Mouse (Mus musculus): ENCODE data around the gene Trir.

The Trir gene

GRCm38 (mm10) chr8:84994375-84994774 lies 32.2 kb upstream of the Trir start:
- DNase-seq (ENCODE audit: low spot score in 2 of 2): no peak

GRCm38 (mm10) chr8:84995680-84996079 lies 30.9 kb upstream of the Trir start:
- no peak for DNase-seq (ENCODE audit: low spot score in 2 of 2)

DNA sequence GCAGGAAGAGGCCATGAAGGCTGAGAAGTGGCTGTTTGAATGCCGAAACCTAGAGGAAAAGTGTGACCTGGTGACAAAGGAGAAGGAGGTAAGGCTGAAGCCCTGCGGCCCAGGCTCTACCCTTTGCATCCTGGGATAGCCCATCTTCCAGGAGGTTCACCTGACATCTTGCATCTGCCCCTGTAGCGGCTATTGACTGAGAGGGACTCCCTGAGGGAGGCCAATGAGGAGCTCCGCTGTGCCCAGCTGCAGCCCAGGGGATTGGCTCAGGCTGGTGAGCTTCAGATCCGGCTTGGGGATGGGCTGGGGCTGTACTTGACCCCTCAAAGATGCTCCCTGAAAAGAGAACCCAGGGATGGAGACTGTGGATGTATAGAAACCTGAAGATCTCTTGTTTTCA lies 29.6 kb upstream of the Trir start:
- DNase-seq (ENCODE audit: low spot score in 2 of 2): no peak

DNA sequence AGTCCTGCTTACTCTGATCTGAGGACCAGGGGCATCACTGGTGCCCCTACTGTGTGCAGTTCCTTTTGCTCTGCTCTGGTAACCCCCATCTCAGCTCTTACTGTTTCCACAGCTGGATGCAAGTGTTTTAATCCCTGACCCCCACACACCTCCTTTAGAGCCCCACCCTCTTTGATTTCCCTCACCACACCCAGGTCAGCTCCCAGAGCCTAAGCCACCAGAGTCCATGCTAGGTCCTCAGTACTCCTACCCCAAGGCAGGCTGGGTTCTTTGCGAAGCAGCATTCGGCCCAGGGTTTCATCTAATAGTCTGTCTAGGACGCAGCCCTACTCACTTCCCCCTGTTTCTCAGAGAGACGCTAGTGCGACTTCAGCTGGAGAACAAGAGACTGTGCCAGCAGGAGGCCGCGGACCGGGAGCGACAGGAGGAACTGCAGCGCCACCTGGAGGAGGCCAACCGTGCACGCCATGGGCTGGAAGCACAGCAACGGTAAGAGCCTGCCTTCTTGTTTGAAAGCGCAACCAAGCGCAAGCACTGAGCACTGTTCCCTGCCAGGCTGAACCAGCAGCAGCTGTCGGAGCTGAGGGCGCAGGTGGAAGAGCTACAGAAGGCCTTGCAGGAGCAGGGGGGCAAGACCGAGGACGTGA lies 28.9 kb upstream of the Trir start:
- peak; percentile 73 to 87 for DNase-seq (ENCODE audit: low spot score in 2 of 2)

GRCm38 (mm10) chr8:85007686-85008085 lies 18.9 kb upstream of the Trir start:
- DNase-seq (ENCODE audit: low spot score in 2 of 2): no peak

- DNase-seq (ENCODE audit: low spot score in 2 of 2): no peak
Observed at GRCm38 (mm10) chr8:85011242-85011641, 15.4 kb upstream of the Trir start.

GRCm38 (mm10) chr8:85013230-85013840 lies 13.3 kb upstream of the Trir start:
- DNase-seq (ENCODE audit: low spot score in 2 of 2): no peak

DNA sequence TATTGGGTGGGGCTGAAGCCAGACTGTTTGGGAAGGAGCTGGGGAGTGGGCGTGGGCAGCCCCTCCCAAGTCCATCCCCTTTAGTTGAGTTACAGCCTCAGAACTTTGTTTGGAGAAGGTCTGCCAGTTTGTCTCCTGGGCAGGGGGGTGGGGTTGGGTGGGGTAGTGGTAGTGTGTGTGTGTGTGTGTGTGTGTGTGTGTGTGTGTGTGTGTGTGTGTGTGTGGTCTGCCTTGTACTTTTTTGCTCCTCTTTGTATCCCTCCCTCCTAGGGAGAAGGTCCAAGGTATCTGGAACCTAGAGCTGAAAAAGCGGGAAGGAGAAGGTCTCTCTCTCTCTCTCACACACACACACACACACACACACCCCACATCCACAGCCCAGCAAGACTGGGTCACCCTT lies 12.2 kb upstream of the Trir start, which contains the start of gene Best2:
TSS of gene Best2 (minus strand) at position 101 of the 400 bp plus-strand sequence.
- no peak for DNase-seq (ENCODE audit: low spot score in 2 of 2)

DNA sequence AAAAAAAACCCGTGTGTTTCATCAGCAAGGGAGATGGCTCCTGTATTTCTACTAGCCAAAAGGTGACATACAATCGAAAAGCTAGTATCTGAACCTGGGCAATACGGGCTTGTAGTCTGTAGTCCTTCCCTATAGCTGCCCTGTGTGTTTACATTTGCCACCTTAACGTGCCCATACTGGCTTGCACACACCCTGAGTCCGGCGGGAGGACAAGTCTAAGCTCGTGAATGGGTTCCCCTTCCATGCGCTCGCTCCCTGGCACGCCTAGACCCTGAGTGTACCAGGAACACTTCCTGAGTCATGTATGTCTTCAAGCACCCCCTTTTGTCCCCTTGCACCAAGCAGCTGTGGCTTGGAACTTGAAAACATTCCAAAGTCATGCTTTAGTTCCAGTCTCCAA lies 9.9 kb upstream of the Trir start:
- no peak for DNase-seq (ENCODE audit: low spot score in 2 of 2)

DNA sequence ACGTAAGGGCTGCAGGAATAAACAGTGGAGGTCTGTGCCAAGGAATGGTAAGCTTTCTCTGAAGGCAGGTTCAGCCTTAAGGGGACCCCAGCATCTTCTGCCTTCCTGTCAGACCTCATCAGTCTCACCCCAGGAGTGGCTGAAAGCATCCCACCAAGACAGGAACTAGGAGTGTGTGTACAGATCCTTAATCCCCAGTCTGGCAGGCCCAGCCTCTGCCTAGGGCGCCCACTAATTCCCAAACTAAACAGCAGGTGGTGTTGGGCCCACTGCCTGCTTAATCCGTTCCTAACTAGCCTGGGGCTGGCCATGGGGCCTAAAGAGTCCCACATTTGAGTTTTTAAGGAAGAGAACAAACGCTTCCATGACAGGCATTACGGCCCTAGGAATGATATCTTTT lies 9.4 kb upstream of the Trir start:
- DNase-seq (ENCODE audit: low spot score in 2 of 2): no peak

GRCm38 (mm10) chr8:85021514-85022055 lies 5.0 kb upstream of the Trir start:
- no peak for DNase-seq (ENCODE audit: low spot score in 2 of 2)

DNA sequence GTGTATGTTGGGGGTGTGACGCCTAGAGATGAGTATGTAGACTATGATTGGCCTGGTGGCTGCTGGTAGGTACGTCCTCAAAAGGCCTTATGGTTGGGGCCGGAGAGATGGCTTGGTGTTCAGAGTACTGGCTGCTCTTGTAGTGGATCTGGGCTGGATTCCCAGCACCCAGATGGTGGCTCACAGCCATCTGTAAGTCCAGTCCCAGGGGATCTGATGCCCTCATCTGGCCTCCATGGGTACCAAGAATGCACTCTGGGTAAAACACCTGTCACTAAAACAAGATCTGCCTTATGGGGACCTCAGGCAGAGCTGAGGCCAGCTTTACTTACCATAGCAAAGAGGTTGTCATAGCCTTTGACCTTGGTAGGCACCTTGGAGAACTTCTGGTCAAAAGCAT lies 2.8 kb upstream of the Trir start:
- no peak for DNase-seq (ENCODE audit: low spot score in 2 of 2)

DNA sequence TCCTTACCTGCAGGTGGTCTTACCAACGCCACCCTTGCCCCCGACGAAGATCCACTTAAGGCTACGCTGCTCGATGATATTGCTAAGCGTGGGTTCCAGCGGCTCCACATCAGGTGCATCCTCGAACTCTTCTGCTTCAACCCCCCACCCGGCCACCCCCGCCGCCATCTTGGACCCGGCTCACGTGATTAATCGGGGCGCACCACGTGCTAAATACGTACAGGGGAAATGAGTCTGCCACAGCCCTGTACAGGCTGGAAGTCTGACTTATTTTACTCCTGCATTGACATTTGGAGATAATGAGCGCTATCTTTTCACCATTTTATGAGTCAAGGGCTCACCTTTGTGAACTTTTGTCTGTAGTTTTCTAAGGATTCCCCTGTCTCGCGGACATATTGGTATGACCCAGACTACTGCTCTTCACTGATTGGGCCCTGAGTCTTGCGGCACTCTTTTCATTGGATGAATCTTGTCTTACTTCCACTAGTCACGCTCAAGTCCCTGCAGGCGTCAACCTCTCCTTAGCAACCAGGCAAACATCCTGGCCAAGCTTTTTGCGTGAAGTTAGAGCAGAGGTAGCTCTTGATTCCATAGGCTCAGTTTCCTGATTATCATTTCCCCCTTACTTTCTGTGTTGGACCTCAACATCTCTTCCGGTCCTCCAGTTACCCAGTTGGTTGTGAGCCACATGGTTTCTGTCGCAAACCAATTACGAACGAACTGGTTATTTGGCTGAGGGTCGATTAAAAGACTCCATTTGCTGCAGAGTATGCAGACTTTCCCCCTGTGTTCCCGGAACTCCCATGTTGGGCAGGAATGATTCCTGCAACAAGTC lies 1.3 kb upstream of the Trir start, which contains the start of gene Asna1:
TSS of gene Asna1 (minus strand) at position 184 of the 835 bp plus-strand sequence.
- DNase-seq (ENCODE audit: low spot score in 2 of 2): peak; percentile 89 to 90

GRCm38 (mm10) chr8:85027516-85027855 lies 863 bp downstream of the Trir start:
- no peak for DNase-seq (ENCODE audit: low spot score in 2 of 2)

DNA sequence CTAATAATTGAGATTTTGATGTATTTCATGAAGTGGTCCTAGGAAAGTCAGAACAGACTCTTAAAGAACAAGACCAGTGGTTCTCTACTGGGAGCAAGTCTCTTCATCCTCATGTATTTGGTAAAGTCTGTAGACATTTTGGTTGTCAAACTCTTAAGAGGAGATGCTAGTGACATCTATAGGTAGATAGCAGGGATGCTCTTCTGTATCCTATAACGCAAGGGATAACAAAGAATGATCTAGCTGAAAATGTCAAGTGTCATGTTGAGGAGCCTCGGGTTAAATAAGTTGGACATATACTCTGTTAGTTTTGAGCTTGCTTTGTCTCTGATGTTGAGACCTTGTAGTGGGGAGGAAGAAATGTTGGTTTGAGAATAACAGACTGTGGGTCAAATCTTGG lies 1.3 kb downstream of the Trir start:
- no peak for DNase-seq (ENCODE audit: low spot score in 2 of 2)

DNA sequence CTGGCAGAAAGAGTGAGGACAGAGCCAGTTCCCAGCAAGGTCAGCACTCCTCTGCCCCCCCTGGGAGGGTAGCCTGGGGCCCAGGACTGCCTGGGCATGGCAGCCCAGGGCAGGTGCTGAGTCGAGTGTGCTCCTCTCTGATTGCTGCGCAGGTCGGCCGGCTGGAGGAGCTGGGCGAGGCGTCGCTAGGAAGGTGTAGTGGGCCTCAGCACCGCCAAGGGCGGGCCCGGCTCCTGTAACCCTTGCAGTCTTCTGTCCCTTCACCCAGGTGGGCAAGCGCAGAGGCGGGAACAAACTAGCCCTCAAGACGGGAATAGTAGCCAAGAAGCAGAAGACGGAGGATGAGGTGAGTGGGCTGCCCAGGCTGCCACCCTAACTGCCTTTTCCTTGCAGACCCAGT lies 2.6 kb downstream of the Trir start:
- DNase-seq (ENCODE audit: low spot score in 2 of 2): no peak

- no peak for DNase-seq (ENCODE audit: low spot score in 2 of 2)
Observed at GRCm38 (mm10) chr8:85032622-85033311, 6.1 kb downstream of the Trir start.

GRCm38 (mm10) chr8:85033867-85034266 lies 7.2 kb downstream of the Trir start:
- no peak for DNase-seq (ENCODE audit: low spot score in 2 of 2)

GRCm38 (mm10) chr8:85034764-85035163 lies 8.1 kb downstream of the Trir start:
- peak; percentile 55 to 60 for DNase-seq (ENCODE audit: low spot score in 2 of 2)

DNA sequence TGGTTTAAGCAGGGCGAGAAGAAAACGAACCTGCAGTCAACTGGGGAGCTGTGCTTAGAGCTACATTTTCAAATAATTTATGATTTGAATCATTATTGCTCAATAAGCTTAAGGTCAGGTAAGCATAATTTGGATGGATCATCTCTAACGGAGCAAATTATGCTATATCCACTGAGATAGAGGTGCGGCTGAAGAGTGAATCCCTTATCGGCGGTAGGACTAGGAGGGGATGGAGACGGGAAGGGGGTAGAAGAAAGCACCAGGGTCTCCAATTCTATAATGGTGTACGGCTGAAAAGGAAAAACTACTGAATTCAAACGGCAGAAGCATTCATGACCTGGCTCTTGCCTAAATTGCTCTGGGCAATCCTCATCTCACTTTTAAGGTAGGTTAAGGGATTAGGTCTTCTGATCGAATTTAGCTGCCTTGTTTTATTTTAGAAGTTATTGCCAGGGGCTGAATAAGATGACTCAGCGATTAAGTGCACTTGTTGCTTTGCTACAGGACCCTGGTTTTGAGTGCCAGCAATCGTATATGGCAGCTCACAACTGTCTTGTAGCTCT lies 8.6 kb downstream of the Trir start:
- no peak for DNase-seq (ENCODE audit: low spot score in 2 of 2)

GRCm38 (mm10) chr8:85035728-85036310 lies 9.2 kb downstream of the Trir start:
- peak in 1 of 2 experiments; percentile 21 for DNase-seq (ENCODE audit: low spot score in 2 of 2)

Measured in heart, adult 9 months (tissue).